Mouse (Mus musculus): ENCODE measurements around the gene Gm15023.

GRCm38 (mm10) chrX:135210436-135211221 is 33.2 kb upstream of the Gm15023 start, which contains the start of gene Tceal6:
- no peak for TF ChIP-seq POLR2A (IDR thresholded peaks at IDR 0.05; ENCODE audit: insufficient read length, low read depth)
- no peak for TF ChIP-seq USF1 (IDR thresholded peaks at IDR 0.05; ENCODE audit: low read depth)
- no peak for TF ChIP-seq MYOD1 (IDR thresholded peaks at IDR 0.05; ENCODE audit: control insufficient read depth in 1 of 3, insufficient read length in 2 of 3, low read depth in 2 of 3)
- no peak for TF ChIP-seq E2F4 (IDR thresholded peaks at IDR 0.05; ENCODE audit: insufficient read depth)
- no peak for TF ChIP-seq SRF (IDR thresholded peaks at IDR 0.05; ENCODE audit: control insufficient read depth, insufficient read length, low read depth)
- TF ChIP-seq TCF12 (IDR thresholded peaks at IDR 0.05; ENCODE audit: insufficient read depth, poor library complexity, severe bottlenecking), result no peak
- TF ChIP-seq REST (IDR thresholded peaks at IDR 0.05; ENCODE audit: insufficient read depth, insufficient read length), result no peak
- no peak for TF ChIP-seq MAX (IDR thresholded peaks at IDR 0.05; ENCODE audit: low read depth)
- no peak for TF ChIP-seq POLR2AphosphoS2 (IDR thresholded peaks at IDR 0.05; ENCODE audit: insufficient read length, low read depth)
- TF ChIP-seq CEBPB (IDR thresholded peaks at IDR 0.05; ENCODE audit: insufficient read depth, poor library complexity, severe bottlenecking), result no peak
